Mouse (Mus musculus) kidney, postnatal 10 days (tissue): ENCODE data around the gene Mrpl48.

ENCODE experiments used
- DNase-seq: peaks from one replicate; pipeline ENCODE4 v3.0.0; 2021; ENCODE audit warnings: mixed read lengths

Mrpl48 gene

GRCm38 (mm10) chr7:100608130-100608741 lies at the start of gene Mrpl48:
Gene Mrpl48 (minus strand): TSS chr7:100608301.
- DNase-seq, result peak; percentile 76

DNA sequence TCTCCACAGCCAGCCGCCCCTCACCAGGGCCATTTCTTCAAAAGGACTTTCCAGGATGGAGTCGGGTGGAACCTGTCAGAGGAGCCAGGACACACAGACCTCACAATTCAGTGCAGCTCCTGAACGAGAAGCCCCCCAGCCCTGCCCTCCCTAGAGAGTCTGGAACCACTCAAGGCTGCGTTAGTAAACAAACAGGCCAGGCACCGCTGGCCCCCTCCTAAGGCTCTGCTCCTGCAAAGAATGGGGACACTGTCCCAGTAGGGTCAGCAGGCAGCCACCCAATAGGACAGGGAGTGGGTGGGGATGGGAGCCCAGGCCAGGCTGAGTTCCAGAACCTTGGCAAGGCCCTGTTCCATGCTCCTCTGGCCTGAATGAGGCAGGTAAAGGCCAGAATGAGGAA lies 48.6 kb upstream of the Mrpl48 start:
- DNase-seq, result no peak

GRCm38 (mm10) chr7:100654441-100654840 lies 46.3 kb upstream of the Mrpl48 start:
- DNase-seq, result no peak

DNA sequence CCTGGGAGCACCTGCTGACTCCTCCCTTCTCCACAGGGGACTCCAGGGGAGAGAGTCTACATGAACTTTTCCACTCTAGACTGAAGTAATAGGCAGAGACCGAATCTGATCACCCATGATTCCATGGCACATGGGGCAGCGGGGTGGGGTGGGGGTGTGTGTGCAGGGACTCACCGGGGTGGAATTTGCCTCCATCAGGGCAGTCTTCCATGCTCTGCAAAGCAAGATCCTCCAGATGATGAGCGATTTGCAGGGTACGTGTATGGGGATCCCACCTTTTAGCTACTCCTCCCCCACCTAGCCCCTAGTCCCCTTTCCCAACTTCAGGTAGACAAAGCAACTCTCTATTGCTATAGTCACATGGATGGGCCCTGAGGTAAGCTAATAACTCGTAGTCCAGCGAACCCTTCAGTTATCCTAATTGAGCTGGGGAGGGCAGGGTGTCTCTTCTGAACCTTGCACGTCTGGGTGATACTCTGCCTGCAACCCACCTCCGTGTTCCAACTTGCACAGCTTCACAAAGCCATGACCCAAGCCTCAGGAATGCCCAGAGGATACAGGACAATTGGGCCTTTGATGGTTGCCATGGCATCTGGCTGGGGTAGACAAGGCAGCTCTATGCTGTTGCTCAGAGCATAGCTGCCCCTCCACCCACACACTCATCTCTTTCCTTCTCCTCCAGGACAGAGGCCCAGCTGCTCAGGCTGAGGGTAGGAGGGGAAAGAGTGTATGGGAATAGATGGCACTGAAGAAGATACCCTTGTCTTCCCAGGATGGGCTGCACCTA lies 45.6 kb upstream of the Mrpl48 start:
- DNase-seq, result no peak

DNA sequence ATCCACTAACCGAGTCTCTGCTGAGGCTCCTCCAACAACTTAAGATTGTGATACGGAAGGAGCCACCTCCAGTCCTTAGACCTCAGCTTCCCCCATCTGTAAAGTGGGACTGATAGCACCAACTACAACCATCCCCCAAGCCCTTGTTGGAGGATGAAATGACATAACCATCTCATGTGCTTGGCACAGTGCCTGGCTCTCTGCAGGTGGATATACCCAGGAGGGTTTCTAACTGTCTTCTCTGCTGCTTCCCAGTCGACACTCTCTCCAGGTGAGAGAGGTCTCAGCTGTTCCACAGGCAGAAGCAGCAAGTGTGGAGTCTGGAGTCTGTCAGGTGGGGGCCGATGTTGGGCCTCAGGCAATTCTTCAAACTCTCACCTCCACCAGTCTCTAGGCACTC lies 42.9 kb upstream of the Mrpl48 start:
- DNase-seq, result no peak

GRCm38 (mm10) chr7:100650421-100650820 lies 42.3 kb upstream of the Mrpl48 start:
- DNase-seq, result no peak

DNA sequence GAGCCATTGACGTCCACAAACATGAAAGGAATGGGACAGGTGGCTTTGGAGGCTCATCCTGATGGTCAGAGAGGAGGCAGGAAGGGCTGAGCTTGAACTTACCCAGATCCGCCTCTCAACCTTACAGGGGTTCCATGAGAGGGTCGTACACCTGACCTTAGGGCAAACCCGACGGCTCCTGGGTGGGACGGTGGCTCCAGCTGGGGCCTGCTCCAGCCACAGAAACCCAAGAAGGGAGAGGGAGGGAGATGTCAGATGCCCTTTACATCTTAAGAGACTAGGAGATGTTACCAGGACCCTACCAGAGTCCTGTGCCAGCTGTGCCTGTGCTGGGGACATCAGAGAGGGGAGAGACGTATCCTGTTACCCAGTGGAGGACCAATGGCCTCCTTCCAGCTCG lies 41.7 kb upstream of the Mrpl48 start:
- no peak for DNase-seq

- no peak for DNase-seq
Measured at GRCm38 (mm10) chr7:100649095-100649494, 41.0 kb upstream of the Mrpl48 start.

DNA sequence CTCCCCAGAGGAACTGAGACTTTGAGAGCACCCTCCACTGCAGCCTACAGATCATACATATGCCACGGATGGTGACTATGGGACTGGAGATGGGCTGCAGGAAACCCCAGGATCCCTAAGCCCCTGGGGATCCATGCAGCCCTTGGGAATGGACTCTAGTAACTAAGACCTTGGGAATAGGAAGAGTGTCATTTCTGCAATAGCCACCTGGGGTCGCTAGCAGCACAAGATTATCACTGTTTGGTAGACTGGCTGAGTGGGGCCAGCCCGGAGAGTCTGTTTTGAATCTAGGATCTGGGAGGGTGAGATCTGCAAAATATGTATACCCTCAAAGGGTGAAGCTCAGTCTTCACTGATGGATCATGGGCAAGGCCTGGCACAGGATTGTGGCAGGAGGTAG lies 37.0 kb upstream of the Mrpl48 start:
- DNase-seq, result peak; percentile 86

DNA sequence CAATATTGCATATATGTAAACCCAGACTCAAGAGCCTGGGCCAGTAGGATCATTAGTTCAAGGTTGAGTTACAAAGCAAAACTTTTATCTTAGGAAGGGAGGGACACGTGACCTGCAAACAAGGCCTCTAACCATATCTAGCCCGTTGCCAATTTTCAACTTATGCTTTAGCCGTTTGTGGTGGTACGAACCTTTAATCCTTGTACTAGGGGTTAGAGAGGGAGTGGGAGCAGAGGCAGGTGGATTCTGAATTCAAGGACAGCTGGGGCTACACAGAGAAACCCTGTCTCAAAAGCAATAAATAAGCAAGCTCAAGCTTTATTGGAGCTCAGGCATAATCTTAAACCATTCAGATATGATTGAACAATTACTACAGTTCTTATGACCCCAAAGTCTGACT lies 34.3 kb upstream of the Mrpl48 start:
- DNase-seq, result no peak

GRCm38 (mm10) chr7:100637657-100638056 lies 29.6 kb upstream of the Mrpl48 start:
- peak; percentile 64 for DNase-seq

DNA sequence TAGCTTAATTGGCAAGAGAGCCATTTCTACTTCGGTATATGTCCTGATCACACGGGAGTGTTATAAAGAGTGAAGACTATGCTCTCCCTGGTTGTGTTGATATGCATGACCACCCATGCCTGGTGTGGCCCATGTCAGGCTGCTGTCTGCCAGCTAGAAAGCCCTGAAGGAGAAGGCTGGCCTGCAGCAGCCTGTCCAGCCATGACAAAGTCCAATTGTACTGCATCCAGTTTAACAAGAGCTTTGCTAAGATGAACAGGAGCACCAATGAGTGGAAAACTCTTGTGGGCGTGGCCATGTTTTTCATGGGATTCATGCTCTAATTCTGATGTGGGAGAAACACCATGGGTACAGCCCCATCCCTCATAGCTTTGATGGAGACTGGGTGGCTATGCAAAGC lies 16.4 kb upstream of the Mrpl48 start:
- peak; percentile 65 for DNase-seq

DNA sequence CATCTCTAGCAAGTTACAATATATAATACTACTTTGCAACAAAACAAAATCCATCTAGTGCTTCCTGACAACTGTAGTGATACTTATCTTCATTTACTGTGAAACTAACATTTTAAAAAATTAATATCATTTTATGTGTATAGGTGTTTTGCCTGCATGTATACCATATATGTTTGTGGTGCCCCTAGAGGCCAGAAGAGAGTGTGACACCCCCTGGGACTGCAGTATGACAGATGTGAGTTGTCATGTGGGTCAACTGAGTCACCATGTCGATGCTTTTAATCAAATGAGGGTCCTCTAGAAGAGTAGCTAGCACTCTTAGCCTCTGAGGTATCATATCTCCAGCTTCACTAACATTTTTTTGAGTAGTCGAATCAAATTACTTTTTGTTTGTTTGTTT lies 14.2 kb upstream of the Mrpl48 start:
- DNase-seq, result no peak

GRCm38 (mm10) chr7:100616121-100616857 lies 8.2 kb upstream of the Mrpl48 start:
- no peak for DNase-seq

DNA sequence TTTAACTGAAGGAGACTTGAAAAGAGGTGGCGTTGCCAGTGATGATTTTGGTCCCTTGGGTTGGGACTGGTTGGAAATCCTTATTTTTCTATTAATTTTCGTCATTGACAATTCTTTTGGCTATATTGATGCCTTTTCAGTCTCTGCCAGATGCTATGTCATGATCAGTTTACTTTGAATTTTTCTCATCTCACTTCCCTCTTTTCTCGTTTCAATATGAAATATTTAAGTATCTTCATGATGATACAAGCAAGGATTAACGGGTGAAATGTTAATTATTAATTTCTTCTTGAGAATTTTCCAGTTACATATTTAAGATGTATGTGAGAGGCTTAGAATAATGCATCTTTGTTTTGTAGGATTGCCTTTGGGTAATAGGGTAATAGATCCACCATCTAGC lies 809 bp upstream of the Mrpl48 start:
- no peak for DNase-seq

- peak; percentile 99 for DNase-seq
Measured at GRCm38 (mm10) chr7:100607214-100608129, 629 bp downstream of the Mrpl48 start, which contains the start of gene Rab6a. Gene Rab6a (plus strand): TSS chr7:100607410.

- DNase-seq, result no peak
Measured at GRCm38 (mm10) chr7:100600211-100600610, 7.9 kb downstream of the Mrpl48 start.

- DNase-seq, result no peak
Measured at GRCm38 (mm10) chr7:100593349-100593748, 14.8 kb downstream of the Mrpl48 start.

DNA sequence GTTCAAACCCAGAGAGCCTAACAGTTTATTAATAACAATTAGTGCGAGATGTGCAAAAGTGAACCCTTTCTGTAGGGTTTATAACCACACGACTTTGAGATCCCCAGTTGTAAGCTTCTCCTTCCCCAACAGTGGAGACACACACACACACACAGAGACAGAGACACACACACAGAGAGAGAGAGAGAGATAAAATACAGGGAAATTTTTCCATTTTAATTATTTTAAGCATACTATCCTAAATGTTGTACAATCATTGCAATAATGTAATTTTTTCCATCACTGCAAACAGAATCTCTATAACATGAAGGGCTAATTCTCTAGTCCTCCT lies 16.6 kb downstream of the Mrpl48 start:
- no peak for DNase-seq

- peak; percentile 86 for DNase-seq
Measured at GRCm38 (mm10) chr7:100590845-100591521, 17.1 kb downstream of the Mrpl48 start.

GRCm38 (mm10) chr7:100590504-100590844 lies 17.6 kb downstream of the Mrpl48 start:
- DNase-seq, result no peak

GRCm38 (mm10) chr7:100589816-100590215 lies 18.3 kb downstream of the Mrpl48 start:
- DNase-seq, result no peak
